Mouse (Mus musculus): ENCODE results near the gene Phactr3.

DNA sequence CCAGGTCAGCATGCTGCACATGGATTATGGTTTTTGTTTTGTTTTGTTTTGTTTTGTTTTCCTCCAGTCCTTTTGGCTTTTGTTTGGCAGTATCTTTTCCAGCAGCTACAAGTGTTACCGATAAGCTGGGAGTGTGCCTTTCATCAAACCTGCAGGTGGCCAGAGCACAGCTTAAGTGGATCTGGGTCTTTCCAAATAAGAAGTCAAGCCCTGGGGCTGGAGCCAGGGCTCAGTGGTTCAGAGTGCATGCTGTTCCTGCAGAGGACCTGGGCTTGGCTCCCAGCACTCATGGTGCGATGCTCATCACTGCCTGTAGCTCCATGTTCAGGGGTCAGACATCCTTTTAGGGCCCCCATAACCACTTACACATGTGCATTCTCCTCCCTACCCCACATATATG is 55.2 kb downstream of the Phactr3 start:
- TF ChIP-seq POLR2A (IDR thresholded peaks at IDR 0.05; ENCODE audit: control insufficient read depth, extremely low read depth, insufficient read depth, low read length, poor library complexity): no peak
- TF ChIP-seq CTCF (IDR thresholded peaks at IDR 0.05; ENCODE audit: borderline replicate concordance, control insufficient read depth, extremely low read depth, insufficient read depth, low read length, poor library complexity): no peak
